Mouse (Mus musculus) testis, adult 2 months (tissue): ENCODE results near the gene Sephs2. TPM values are rescaled to one million over a fixed set of nuclear protein-coding genes. Genes with fewer than 3 reads are reported as not detected.
A peak's percentile ranks its signal among the peaks of the same experiment; 100 is the strongest.
"Not testable (repeated sequence)": the region's sequence is repeated elsewhere in the genome, so short reads cannot be mapped to it uniquely, and the experiment has no call there.

Source experiments
- H3K27ac ChIP-seq: fragments of 200-500 bp; 2 replicates; pipeline ENCODE4 v1.5.1; 2012; ENCODE audit warnings: low read depth, low read length; ENCODE audit not compliant: control insufficient read depth, insufficient read depth
- H3K27me3 ChIP-seq: fragments of 200-500 bp; 2 replicates; pipeline ENCODE4 v1.6.1; 2012; ENCODE audit warnings: mild to moderate bottlenecking, low read length, moderate library complexity; ENCODE audit not compliant: control insufficient read depth, insufficient read depth
- H3K36me3 ChIP-seq: fragments of 200-500 bp; 2 replicates; pipeline ENCODE4 v1.6.1; 2012; ENCODE audit warnings: mild to moderate bottlenecking, low read length; ENCODE audit not compliant: control insufficient read depth, insufficient read depth
- H3K4me1 ChIP-seq: fragments of 200-500 bp; 2 replicates; pipeline ENCODE4 v1.6.1; 2012; ENCODE audit warnings: low read length; ENCODE audit not compliant: control insufficient read depth, insufficient read depth
- H3K4me3 ChIP-seq: fragments of 200-500 bp; 2 replicates; pipeline ENCODE4 v1.5.1; 2012; ENCODE audit warnings: low read depth, mild to moderate bottlenecking, low read length, moderate library complexity, mixed read lengths; ENCODE audit not compliant: control insufficient read depth
- CTCF ChIP-seq: fragments of 200-500 bp; IDR thresholded peaks from 2 replicates; pipeline ENCODE4 v1.5.1; 2012; ENCODE audit warnings: low read depth, mild to moderate bottlenecking, inconsistent platforms, low read length, moderate library complexity; ENCODE audit not compliant: control insufficient read depth, insufficient read depth, insufficient replicate concordance
- POLR2A ChIP-seq: fragments of 200-500 bp; IDR thresholded peaks from 2 replicates; pipeline ENCODE4 v1.6.1; 2012; ENCODE audit warnings: low read depth, mild to moderate bottlenecking, inconsistent platforms, low read length, moderate library complexity; ENCODE audit not compliant: control insufficient read depth
- polyA plus RNA-seq: library from polyadenylated mRNA; depleted of rRNA; stranded (reverse); fragments of >200 nt; gene quantifications from 2 replicates; pipeline ENCODE4 v1.2.3, GENCODE M21; 2012

Gene Sephs2
- polyA plus RNA-seq, 1 experiment = 79.1 TPM

GRCm38 (mm10) chr7:127255008-127255407 is 18.8 kb downstream of the Sephs2 start:
- TF ChIP-seq CTCF (no peak), POLR2A (no peak)
- H3K36me3 ChIP-seq = no peaks in the 10 kb centered on the region

GRCm38 (mm10) chr7:127253821-127254769 is 19.8 kb downstream of the Sephs2 start:
- Histone ChIP-seq H3K4me1 (peaks cover 3% of the 10 kb centered on the region), H3K36me3 (no peaks in the 10 kb centered on the region; the same call in 1 of the 2 replicates)

More at GRCm38 (mm10) chr7:127255008-127255407, 18.8 kb downstream of the Sephs2 start:
- no peaks in the 10 kb centered on the region for H3K27me3 ChIP-seq
- H3K27ac ChIP-seq = no peak overlapping the region
- H3K4me3 ChIP-seq = no peak overlapping the region
- H3K4me1 ChIP-seq = peaks cover 5% of the 10 kb centered on the region

GRCm38 (mm10) chr7:127253341-127253740 is 20.5 kb downstream of the Sephs2 start:
- H3K27me3 ChIP-seq = no peaks in the 10 kb centered on the region
- TF ChIP-seq CTCF (no peak), POLR2A (no peak)
- no peaks in the 10 kb centered on the region; the same call in 1 of the 2 replicates for H3K36me3 ChIP-seq
- peaks cover 3% of the 10 kb centered on the region for H3K4me1 ChIP-seq
- H3K4me3 ChIP-seq = peak overlapping the region; percentile 58
- 0 out of 2 replicates have a peak overlapping the region, but pooled peaks have one; percentile 0 for H3K27ac ChIP-seq

More at GRCm38 (mm10) chr7:127253821-127254769, 19.8 kb downstream of the Sephs2 start:
- H3K27me3 ChIP-seq = no peaks in the 10 kb centered on the region
- TF ChIP-seq POLR2A (0 out of 2 replicates have a peak, but pooled peaks have one; percentile 37), CTCF (no peak)
- peak overlapping the region; percentile 58 for H3K4me3 ChIP-seq
- H3K27ac ChIP-seq = peak overlapping the region; percentile 86

- TF ChIP-seq POLR2A (no peak), CTCF (no peak)
- H3K4me3 ChIP-seq = no peak overlapping the region
- H3K4me1 ChIP-seq = peaks cover 3% of the 10 kb centered on the region
- H3K27ac ChIP-seq = no peak overlapping the region
- no peaks in the 10 kb centered on the region; the same call in 1 of the 2 replicates for H3K36me3 ChIP-seq
- H3K27me3 ChIP-seq = no peaks in the 10 kb centered on the region
These were observed 21.4 kb downstream of the Sephs2 start for GRCm38 (mm10) chr7:127252414-127252813.

- H3K27me3 ChIP-seq, H3K4me3 ChIP-seq, H3K36me3 ChIP-seq, H3K27ac ChIP-seq, H3K4me1 ChIP-seq: not testable (repeated sequence)
These were observed 23.3 kb downstream of the Sephs2 start for GRCm38 (mm10) chr7:127250511-127250910.

- no peaks in the 10 kb centered on the region for H3K27me3 ChIP-seq
- no peaks in the 10 kb centered on the region; the same call in 1 of the 2 replicates for H3K36me3 ChIP-seq
- peaks cover 11% of the 10 kb centered on the region for H3K4me1 ChIP-seq
- peak overlapping the region; percentile 90 for H3K27ac ChIP-seq
- H3K4me3 ChIP-seq = peak overlapping the region; percentile 81
- no peak for TF ChIP-seq CTCF
- no peak for TF ChIP-seq POLR2A
These were observed 29.0 kb downstream of the Sephs2 start for GRCm38 (mm10) chr7:127244658-127245510.
